Mouse (Mus musculus) embryonic facial prominence, embryonic 14.5 days (tissue): ENCODE data around the gene Gm17387. TPM values are rescaled to one million over a fixed set of nuclear protein-coding genes. Genes with fewer than 3 reads are reported as not detected.

Experiments used
- ATAC-seq: fragments of 200-750 bp; cut with Nextera tagmentation; 2 replicates; pipeline ENCODE4 v1.8.0; 2017; ENCODE audit warnings: low read depth, moderate number of reproducible peaks, moderate TSS enrichment
- DNase-seq: peaks from one replicate; pipeline ENCODE4 v3.0.0-alpha.2; 2015; ENCODE audit warnings: low spot score
- H3K27ac ChIP-seq: fragments of 300-500 bp; sonication (generic); replicated peaks from 2 replicates; pipeline ENCODE4 v1.5.1; 2014; ENCODE audit warnings: low read depth, mild to moderate bottlenecking, low read length, moderate library complexity
- H3K27me3 ChIP-seq: fragments of 300-500 bp; sonication (generic); replicated peaks from 2 replicates; pipeline ENCODE4 v1.6.1; 2014; ENCODE audit warnings: low read length; ENCODE audit not compliant: control insufficient read depth, insufficient read depth
- H3K36me3 ChIP-seq: fragments of 300-500 bp; sonication (generic); 2 replicates; pipeline ENCODE4 v1.6.1; 2014; ENCODE audit warnings: low read length, mixed read lengths; ENCODE audit not compliant: control insufficient read depth, insufficient read depth
- H3K4me1 ChIP-seq: fragments of 300-500 bp; sonication (generic); 2 replicates; pipeline ENCODE4 v1.6.1; 2014; ENCODE audit warnings: antibody characterized with exemption, low read length; ENCODE audit not compliant: control insufficient read depth, insufficient read depth
- H3K4me2 ChIP-seq: fragments of 300-500 bp; sonication (generic); 2 replicates; pipeline ENCODE4 v1.6.1; 2014; ENCODE audit warnings: low read depth, mild to moderate bottlenecking, low read length, moderate library complexity, mixed read lengths
- H3K4me3 ChIP-seq: fragments of 300-500 bp; sonication (generic); 2 replicates; pipeline ENCODE4 v1.5.1; 2014; ENCODE audit warnings: low read depth, mild to moderate bottlenecking, low read length
- H3K9ac ChIP-seq: fragments of 300-500 bp; sonication (generic); 2 replicates; pipeline ENCODE4 v1.6.1; 2014; ENCODE audit warnings: low read depth, mild to moderate bottlenecking, low read length, moderate library complexity, mixed read lengths
- H3K9me3 ChIP-seq: fragments of 300-500 bp; sonication (generic); 2 replicates; pipeline ENCODE4 v1.6.1; 2016; ENCODE audit warnings: low read length; ENCODE audit not compliant: control insufficient read depth
- WGBS: fragments of 180-500 bp; shearing (Covaris S2); extraction: QIAGEN DNeasy Blood & Tissue Kit; methylation state at CpG from one replicate; pipeline ENCODE4 v1.1.7; 2014; 5-methylcytosine and 5-hydroxymethylcytosine counted together
- polyA plus RNA-seq: library from polyadenylated mRNA; unstranded; fragments of >200 nt; fragmentation: Nextera tagmentation; extraction: Ambion mirVana; gene quantifications from 2 replicates; pipeline ENCODE4 v1.2.1, GENCODE M21; 2014

Gm17387 gene
- polyA plus RNA-seq, 1 experiment from 2014 or later, result not detected

GRCm38 (mm10) chr7:141068351-141068750 is 39.4 kb downstream of the Gm17387 start:
- ATAC-seq, result no peak
- Histone ChIP-seq H3K9me3 (no peaks in the 10 kb centered on the region), H3K9ac (0 out of 2 replicates have a peak overlapping the region, but pooled peaks have one; percentile 1), H3K4me1 (peaks cover 8% of the 10 kb centered on the region; the same call in 1 of the 2 replicates), H3K27me3 (peaks cover 17% of the 10 kb centered on the region), H3K27ac (no peak overlapping the region), H3K36me3 (peaks cover 45% of the 10 kb centered on the region), H3K4me2 (no peak overlapping the region), H3K4me3 (no peak overlapping the region)
- WGBS, result 76% methylated on average over 19 of the region's 19 CpGs
- no peak for DNase-seq

GRCm38 (mm10) chr7:141070058-141070862 is 41.3 kb downstream of the Gm17387 start:
- no peaks in the 10 kb centered on the region for H3K9me3 ChIP-seq
- peaks cover 8% of the 10 kb centered on the region; the same call in 1 of the 2 replicates for H3K4me1 ChIP-seq
- peak overlapping the region; percentile 36 for H3K4me3 ChIP-seq
- H3K27me3 ChIP-seq, result peaks cover 17% of the 10 kb centered on the region
- ATAC-seq, result peak; percentile 53
- peak; percentile 84 for DNase-seq
- peaks cover 30% of the 10 kb centered on the region for H3K36me3 ChIP-seq
- peak overlapping the region; percentile 75 for H3K4me2 ChIP-seq
- whole genome bisulfite sequencing, result 2% methylated on average over 41 of the region's 51 CpGs
- H3K9ac ChIP-seq, result peak overlapping the region; percentile 51
- no peak overlapping the region for H3K27ac ChIP-seq

DNA sequence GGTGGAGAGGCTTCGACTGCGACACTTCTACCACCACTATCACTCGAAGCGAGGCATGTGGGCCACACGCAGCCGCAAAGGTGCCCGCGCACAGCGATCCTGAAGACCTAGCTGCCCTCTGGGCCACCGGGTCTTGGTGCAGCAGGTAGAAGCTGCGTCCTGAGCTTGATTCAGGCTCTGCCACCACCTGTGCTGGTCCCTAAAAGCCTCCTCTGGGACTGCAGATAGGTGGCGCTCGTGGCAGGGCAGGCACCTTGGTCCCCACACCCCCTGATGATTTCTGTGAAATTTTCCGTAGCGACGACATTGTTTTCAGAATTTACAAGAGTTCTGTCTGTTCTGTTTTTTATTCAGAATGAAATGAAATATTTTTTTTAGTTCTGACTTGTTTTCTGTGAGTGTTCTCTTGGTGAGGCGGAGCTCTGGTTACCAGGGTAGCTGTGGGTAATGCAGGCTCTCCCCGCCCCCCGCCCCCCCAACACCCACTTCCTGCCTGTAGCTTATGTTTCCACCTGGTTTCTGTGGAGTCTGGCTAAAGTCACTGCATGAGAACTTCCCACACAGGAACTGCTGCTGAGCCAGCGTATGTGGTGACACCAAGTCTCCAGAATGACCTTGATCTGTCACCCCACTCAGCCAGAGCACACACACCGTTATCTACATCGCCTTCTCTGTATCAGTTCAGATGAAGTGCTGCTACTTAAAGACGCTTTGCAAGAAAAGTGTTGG is 43.2 kb downstream of the Gm17387 start:
- peaks cover 8% of the 10 kb centered on the region; the same call in 1 of the 2 replicates for H3K4me1 ChIP-seq
- ATAC-seq, result no peak
- H3K27me3 ChIP-seq, result peaks cover 17% of the 10 kb centered on the region
- DNase-seq, result no peak
- no peak overlapping the region for H3K4me2 ChIP-seq
- H3K9ac ChIP-seq, result no peak overlapping the region
- H3K27ac ChIP-seq, result no peak overlapping the region
- peaks cover 16% of the 10 kb centered on the region; the same call in 1 of the 2 replicates for H3K36me3 ChIP-seq
- H3K9me3 ChIP-seq, result no peaks in the 10 kb centered on the region
- no peak overlapping the region for H3K4me3 ChIP-seq
- 33% methylated on average over 17 of the region's 23 CpGs for WGBS

DNA sequence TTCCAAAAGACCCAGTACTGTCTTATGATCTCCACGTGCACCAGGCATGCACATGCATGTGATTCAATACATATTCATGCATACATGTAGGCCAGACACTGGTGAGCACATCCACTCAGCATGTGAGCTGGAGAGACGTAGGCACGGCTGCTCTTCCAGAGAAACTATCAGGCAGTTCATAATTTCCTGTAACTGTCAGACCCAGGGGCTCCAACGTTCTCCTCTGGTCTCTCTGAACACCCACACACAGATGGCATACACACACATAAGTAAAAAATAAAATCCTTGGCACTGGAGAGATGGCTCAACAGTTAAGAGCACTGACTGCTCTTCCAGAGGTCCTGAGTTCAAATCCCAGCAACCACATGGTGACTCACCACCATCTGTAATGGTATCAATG is 44.9 kb downstream of the Gm17387 start:
- no peaks in the 10 kb centered on the region for H3K9me3 ChIP-seq
- no peak overlapping the region for H3K4me2 ChIP-seq
- DNase-seq (no peak), ATAC-seq (no peak)
- 0 out of 2 replicates have a peak, but pooled peaks cover 2% of the 10 kb centered on the region for H3K36me3 ChIP-seq
- 78% methylated on average over 4 of the region's 4 CpGs for WGBS
- peaks cover 17% of the 10 kb centered on the region for H3K27me3 ChIP-seq
- peaks cover 8% of the 10 kb centered on the region; the same call in 1 of the 2 replicates for H3K4me1 ChIP-seq
- no peak overlapping the region for H3K4me3 ChIP-seq
- no peak overlapping the region for H3K27ac ChIP-seq
- no peak overlapping the region for H3K9ac ChIP-seq

DNA sequence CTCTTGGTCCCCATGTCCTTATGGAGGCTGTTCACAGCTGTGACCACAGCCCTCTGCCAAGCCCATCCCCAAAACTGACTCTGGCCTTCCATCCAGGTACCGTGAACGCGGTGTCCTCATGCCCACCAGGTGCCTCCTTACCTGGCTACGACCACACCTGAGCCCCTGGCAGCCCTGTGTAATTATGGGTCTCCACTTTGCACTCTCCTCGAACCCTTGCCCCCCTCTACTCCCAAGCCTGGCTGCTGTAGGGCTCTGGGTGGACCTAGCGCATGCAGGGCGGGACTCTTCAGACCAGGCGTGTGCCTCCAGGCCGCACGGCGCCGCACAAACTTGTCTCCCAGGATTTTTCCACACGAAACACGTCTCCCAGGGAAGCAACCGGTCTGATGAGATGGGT is 48.9 kb downstream of the Gm17387 start, which contains the start of gene Pkp3:
Pkp3 (plus strand) TSS at position 378 of the 400 bp plus-strand sequence.
- peak within 1 kb of the TSS; percentile 41; the same call in 1 of the 2 replicates for H3K4me2 ChIP-seq
- DNase-seq, result no peak
- H3K4me1 ChIP-seq, result no peaks in the 10 kb centered on the region
- peak within 1 kb of the TSS; percentile 37; the same call in 1 of the 2 replicates for H3K9ac ChIP-seq
- no peaks in the 10 kb centered on the region for H3K36me3 ChIP-seq
- peak within 1 kb of the TSS; percentile 65 for H3K27ac ChIP-seq
- WGBS, result 85% methylated on average over 15 of the region's 15 CpGs
- H3K4me3 ChIP-seq, result no peak within 1 kb of the TSS
- no peaks in the 10 kb centered on the region for H3K27me3 ChIP-seq
- no peak for ATAC-seq
- H3K9me3 ChIP-seq, result no peaks in the 10 kb centered on the region

GRCm38 (mm10) chr7:141078876-141079275 is 49.9 kb downstream of the Gm17387 start:
- no peak overlapping the region for H3K4me3 ChIP-seq

More at GRCm38 (mm10) chr7:141078876-141079275, 49.9 kb downstream of the Gm17387 start:
- H3K4me2 ChIP-seq, result peak overlapping the region; percentile 41
- 56% methylated on average over 4 of the region's 4 CpGs for WGBS
- ATAC-seq, result peak; percentile 48; the same call in 1 of the 2 replicates
- no peaks in the 10 kb centered on the region for H3K36me3 ChIP-seq
- DNase-seq, result peak; percentile 50
- no peaks in the 10 kb centered on the region for H3K9me3 ChIP-seq
- no peak overlapping the region for H3K9ac ChIP-seq
- H3K27me3 ChIP-seq, result no peaks in the 10 kb centered on the region
- no peaks in the 10 kb centered on the region for H3K4me1 ChIP-seq
- H3K27ac ChIP-seq, result peak overlapping the region; percentile 65

Other genes starting within 250 kb of the Gm17387 start
- gene Syce1, start 241.3 kb upstream of the Gm17387 start, polyA plus RNA-seq, result 0.35 and 0.69 TPM in 2 replicates
- gene Zfp941, start 207.0 kb upstream of the Gm17387 start, polyA plus RNA-seq, result 1.4 and 2.3 TPM in 2 replicates
- gene Urah, start 194.1 kb upstream of the Gm17387 start, polyA plus RNA-seq, result 7.6 and 12.9 TPM in 2 replicates
- gene Scgb1c1, start 183.6 kb upstream of the Gm17387 start, polyA plus RNA-seq, result 0.88 and 3.6 TPM in 2 replicates
- gene Odf3, start 181.3 kb upstream of the Gm17387 start, polyA plus RNA-seq, result not detected in 2 replicates
- not detected in 2 replicates for gene Gm45785, start 172.8 kb upstream of the Gm17387 start, polyA plus RNA-seq
- 76.0 and 80.0 TPM in 2 replicates for gene Ric8a, start 172.2 kb upstream of the Gm17387 start, polyA plus RNA-seq
- 65.4 and 75.3 TPM in 2 replicates for gene Bet1l, start 171.6 kb upstream of the Gm17387 start, polyA plus RNA-seq
- 127 and 140 TPM in 2 replicates for gene Psmd13, start 147.2 kb upstream of the Gm17387 start, polyA plus RNA-seq
- gene Sirt3, start 146.8 kb upstream of the Gm17387 start, polyA plus RNA-seq, result 18.3 and 19.9 TPM in 2 replicates
- gene Cox8b, start 128.7 kb upstream of the Gm17387 start, polyA plus RNA-seq, result 55.5 and 92.1 TPM in 2 replicates
- gene Nlrp6, start 108.2 kb upstream of the Gm17387 start, polyA plus RNA-seq, result 0.19 and 0.42 TPM in 2 replicates
- gene Pgghg, start 87.7 kb upstream of the Gm17387 start, polyA plus RNA-seq, result 22.7 and 25.5 TPM in 2 replicates
- 108 and 179 TPM in 2 replicates for gene Ifitm5, start 78.8 kb upstream of the Gm17387 start, polyA plus RNA-seq
- gene Gm45717, start 73.2 kb upstream of the Gm17387 start, polyA plus RNA-seq, result 0.89 TPM in 1 of 2 replicates, not detected in the other
- gene Ifitm2, start 73.1 kb upstream of the Gm17387 start, polyA plus RNA-seq, result 1,406 and 1,438 TPM in 2 replicates
- 63.4 and 76.6 TPM in 2 replicates for gene Ifitm1, start 61.9 kb upstream of the Gm17387 start, polyA plus RNA-seq
- gene Ifitm3, start 18.4 kb upstream of the Gm17387 start, polyA plus RNA-seq, result 170 and 178 TPM in 2 replicates
- 1.6 and 2.1 TPM in 2 replicates for gene Ifitm6, start 11.2 kb upstream of the Gm17387 start, polyA plus RNA-seq
- gene B4galnt4, start 32.0 kb downstream of the Gm17387 start, polyA plus RNA-seq, result 6.6 and 10.3 TPM in 2 replicates
- 30.0 and 33.5 TPM in 2 replicates for gene Pkp3, start 49.1 kb downstream of the Gm17387 start, polyA plus RNA-seq
- 4.0 and 4.4 TPM in 2 replicates for gene Sigirr, start 71.4 kb downstream of the Gm17387 start, polyA plus RNA-seq
- 3.7 and 5.0 TPM in 2 replicates for gene Ano9, start 88.7 kb downstream of the Gm17387 start, polyA plus RNA-seq
- gene Ptdss2, start 93.3 kb downstream of the Gm17387 start, polyA plus RNA-seq, result 64.5 and 74.8 TPM in 2 replicates
- gene Rnh1, start 143.7 kb downstream of the Gm17387 start, polyA plus RNA-seq, result 160 and 166 TPM in 2 replicates
- 122 and 142 TPM in 2 replicates for gene Hras, start 164.9 kb downstream of the Gm17387 start, polyA plus RNA-seq
- 6.0 and 7.2 TPM in 2 replicates for gene Lrrc56, start 165.0 kb downstream of the Gm17387 start, polyA plus RNA-seq
- gene Lmntd2, start 184.9 kb downstream of the Gm17387 start, polyA plus RNA-seq, result 1.3 and 1.5 TPM in 2 replicates
- 26.7 and 30.2 TPM in 2 replicates for gene Rassf7, start 186.7 kb downstream of the Gm17387 start, polyA plus RNA-seq
- 59.8 and 62.7 TPM in 2 replicates for gene Phrf1, start 199.7 kb downstream of the Gm17387 start, polyA plus RNA-seq
- 2.3 and 2.4 TPM in 2 replicates for gene Irf7, start 237.3 kb downstream of the Gm17387 start, polyA plus RNA-seq
- gene Cdhr5, start 247.7 kb downstream of the Gm17387 start, polyA plus RNA-seq, result 0.21 TPM in 1 of 2 replicates, not detected in the other